Mouse (Mus musculus) hindbrain, postnatal 0 days (tissue): ENCODE measurements at regions not wholly inside any gene's neighbourhood (a gene's known extent, or its start where the extent isn't known, plus 50 kb on each side); places are given as distances from the start of the nearest gene placed in this dataset.

Experiments
- ATAC-seq: fragments of 200-750 bp; cut with Nextera tagmentation; 2 replicates; pipeline ENCODE4 v1.8.0; 2017; ENCODE audit warnings: mild to moderate bottlenecking, moderate TSS enrichment, moderate library complexity
- DNase-seq: peaks from one replicate; pipeline ENCODE4 v3.0.0-alpha.2; 2015; ENCODE audit warnings: low spot score
- H3K27ac ChIP-seq: fragments of 300-500 bp; sonication (generic); 2 replicates; pipeline ENCODE4 v1.5.1; 2014; ENCODE audit warnings: mild to moderate bottlenecking
- H3K27me3 ChIP-seq: fragments of 300-500 bp; sonication (generic); 2 replicates; pipeline ENCODE4 v1.6.1; 2014; ENCODE audit warnings: low read length, mixed read lengths; ENCODE audit not compliant: insufficient read depth
- H3K36me3 ChIP-seq: fragments of 300-500 bp; sonication (generic); 2 replicates; pipeline ENCODE4 v1.6.1; 2014; ENCODE audit warnings: low read length, mixed read lengths; ENCODE audit not compliant: insufficient read depth
- H3K4me1 ChIP-seq: fragments of 300-500 bp; sonication (generic); 2 replicates; pipeline ENCODE4 v1.6.1; 2014; ENCODE audit warnings: antibody characterized with exemption, low read length, mixed read lengths; ENCODE audit not compliant: insufficient read depth
- H3K4me2 ChIP-seq: fragments of 300-500 bp; sonication (generic); 2 replicates; pipeline ENCODE4 v1.6.1; 2014; ENCODE audit warnings: low read depth, mild to moderate bottlenecking, low read length, moderate library complexity, mixed read lengths
- H3K4me3 ChIP-seq: fragments of 300-500 bp; sonication (generic); 2 replicates; pipeline ENCODE4 v1.5.1; 2014; ENCODE audit warnings: low read length
- H3K9ac ChIP-seq: fragments of 300-500 bp; sonication (generic); replicated peaks from 2 replicates; pipeline ENCODE4 v1.6.1; 2014; ENCODE audit warnings: mild to moderate bottlenecking, low read length, moderate library complexity, mixed read lengths
- H3K9me3 ChIP-seq: fragments of 300-500 bp; sonication (generic); 2 replicates; pipeline ENCODE4 v1.6.1; 2016; ENCODE audit warnings: low read length, mixed read lengths
- CTCF ChIP-seq: IDR thresholded peaks from 2 replicates; pipeline ENCODE4 v1.5.1; 2016; ENCODE audit warnings: antibody characterized with exemption, control low read depth, low read depth
- WGBS: fragments of 180-500 bp; shearing (Covaris S2); extraction: QIAGEN DNeasy Blood & Tissue Kit; methylation state at CpG from one replicate; pipeline ENCODE4 v1.1.7; 2014; 5-methylcytosine and 5-hydroxymethylcytosine counted together

DNA sequence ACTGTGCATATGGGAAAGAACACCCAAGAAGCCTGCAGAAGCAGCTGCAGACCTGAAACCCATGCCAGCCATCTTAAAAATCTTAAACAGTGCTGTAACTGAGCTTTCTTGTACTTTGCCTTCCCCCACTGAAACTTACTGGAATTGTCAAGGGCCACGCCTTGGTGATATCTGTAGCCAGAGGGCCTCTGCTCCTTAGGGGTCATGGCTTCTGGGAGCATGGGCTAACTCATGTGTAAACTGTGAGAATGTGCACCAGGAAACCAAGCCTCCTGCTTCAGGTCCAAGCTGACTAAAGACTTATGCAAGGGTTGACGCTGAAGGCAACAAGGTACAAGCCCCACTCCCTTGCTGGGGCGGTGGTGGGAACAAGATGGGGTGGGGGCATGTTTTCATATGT, 73.8 kb upstream of the Hes1 start:
- H3K27me3 ChIP-seq, result no peaks in the 10 kb centered on the region
- ATAC-seq (no peak), DNase-seq (no peak)
- H3K4me1 ChIP-seq, result no peaks in the 10 kb centered on the region
- 92% methylated on average over 3 of the region's 3 CpGs for WGBS
- no peak overlapping the region for H3K4me2 ChIP-seq
- H3K36me3 ChIP-seq, result no peaks in the 10 kb centered on the region
- no peak overlapping the region for H3K4me3 ChIP-seq
- no peaks in the 10 kb centered on the region for H3K9me3 ChIP-seq
- H3K27ac ChIP-seq, result no peak overlapping the region
- no peak for TF ChIP-seq CTCF
- H3K9ac ChIP-seq, result no peak overlapping the region

DNA sequence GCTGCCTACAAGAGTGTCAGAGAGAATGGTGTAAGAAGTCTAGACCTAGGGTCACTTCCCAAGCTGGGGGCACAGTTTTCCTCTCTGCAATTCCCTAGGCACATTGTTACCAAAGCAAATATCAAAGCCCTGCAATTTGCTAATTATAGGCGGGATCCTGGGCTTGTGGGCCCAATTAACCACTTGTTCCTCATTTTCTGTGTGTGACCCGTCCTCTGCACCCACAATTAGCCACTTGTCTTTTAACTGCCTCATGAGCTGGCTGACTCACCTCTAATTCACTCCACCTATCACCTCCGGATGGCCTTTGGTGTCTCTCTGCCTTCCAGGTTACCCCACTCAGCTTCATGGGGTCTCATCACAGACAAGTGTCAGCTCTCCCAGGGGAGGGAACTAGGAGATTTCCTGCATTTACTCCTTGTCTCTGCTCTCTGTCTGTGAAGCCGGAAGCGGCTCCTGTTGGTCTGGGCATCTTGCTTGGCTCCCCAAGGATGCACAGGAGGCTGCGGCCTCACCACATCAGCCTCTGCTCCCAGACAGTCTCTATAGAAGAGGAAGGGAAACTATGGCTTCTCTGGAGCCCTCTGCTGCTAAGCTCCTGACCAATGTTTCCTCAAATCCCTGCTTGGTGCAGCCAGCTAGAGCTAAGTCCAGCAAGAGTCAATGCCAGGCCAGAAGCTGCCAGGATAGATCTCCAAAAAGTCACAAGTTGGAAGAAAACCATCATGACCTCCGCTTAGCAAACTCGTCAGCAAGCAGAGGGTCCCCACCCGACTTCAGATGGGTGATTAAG, 73.2 kb upstream of the Hes1 start:
- no peak for ATAC-seq
- no peak for DNase-seq
- WGBS, result 87% methylated on average over 9 of the region's 9 CpGs

DNA sequence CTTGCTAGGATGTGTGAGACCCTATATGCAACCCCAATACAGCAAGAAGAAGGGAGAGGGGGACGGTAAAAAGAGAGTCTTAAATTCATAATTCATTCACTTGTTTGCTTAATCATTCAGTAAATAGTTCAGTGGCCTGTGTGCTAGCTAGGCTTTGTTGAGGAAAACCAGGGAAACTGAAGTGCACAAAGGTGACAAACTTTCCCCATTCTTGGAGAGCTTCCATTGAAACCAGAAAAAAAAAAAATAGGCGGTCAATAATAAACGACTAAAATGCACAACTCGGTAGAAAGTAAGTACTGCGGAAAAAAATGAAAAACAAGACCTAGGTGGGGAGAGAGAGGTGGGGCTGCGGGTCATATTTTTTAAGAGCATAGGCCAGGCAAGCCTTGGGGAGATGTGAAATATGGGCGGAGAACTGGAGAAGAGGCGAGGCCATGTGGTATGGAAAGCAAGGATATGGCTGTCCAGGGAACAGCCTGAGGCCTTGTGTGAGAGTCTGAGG, 72.3 kb upstream of the Hes1 start:
- peaks cover 4% of the 10 kb centered on the region; the same call in 1 of the 2 replicates for H3K4me1 ChIP-seq
- no peak overlapping the region for H3K9ac ChIP-seq
- no peak for TF ChIP-seq CTCF
- no peaks in the 10 kb centered on the region for H3K9me3 ChIP-seq
- no peak overlapping the region for H3K4me2 ChIP-seq
- no peak for ATAC-seq
- H3K36me3 ChIP-seq, result no peaks in the 10 kb centered on the region
- H3K27ac ChIP-seq, result no peak overlapping the region
- no peaks in the 10 kb centered on the region for H3K27me3 ChIP-seq
- no peak for DNase-seq
- no peak overlapping the region for H3K4me3 ChIP-seq
- 90% methylated on average over 8 of the region's 8 CpGs for WGBS

More for the DNA sequence above, 73.2 kb upstream of the Hes1 start:
- no peak overlapping the region for H3K27ac ChIP-seq
- H3K27me3 ChIP-seq, result no peaks in the 10 kb centered on the region
- no peak overlapping the region for H3K4me2 ChIP-seq
- no peak overlapping the region for H3K4me3 ChIP-seq
- no peaks in the 10 kb centered on the region for H3K9me3 ChIP-seq
- H3K9ac ChIP-seq, result no peak overlapping the region
- H3K4me1 ChIP-seq, result peaks cover 1% of the 10 kb centered on the region; the same call in 1 of the 2 replicates
- no peak for TF ChIP-seq CTCF
- no peaks in the 10 kb centered on the region for H3K36me3 ChIP-seq

DNA sequence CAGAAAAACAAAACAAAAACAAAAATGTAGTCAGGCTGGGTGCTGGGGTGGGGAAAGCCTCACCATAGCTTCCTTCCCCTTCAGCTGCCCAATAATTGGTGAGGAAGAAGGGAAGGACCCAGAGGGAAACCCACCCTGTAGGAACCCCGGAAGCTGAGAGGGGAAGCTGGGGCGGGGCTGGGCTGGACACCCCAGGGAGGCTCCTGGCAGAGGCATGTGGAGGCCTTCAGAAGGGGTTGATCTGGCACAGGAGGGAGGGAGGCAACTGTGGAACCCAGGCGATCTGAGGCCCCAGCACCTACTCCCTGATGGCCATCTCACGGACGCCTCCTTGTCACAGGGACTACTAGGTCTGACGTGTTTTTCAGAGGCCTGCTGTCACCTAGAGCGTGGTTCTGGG, 71.1 kb upstream of the Hes1 start:
- H3K4me2 ChIP-seq, result no peak overlapping the region
- ATAC-seq, result no peak
- H3K4me1 ChIP-seq, result peaks cover 4% of the 10 kb centered on the region; the same call in 1 of the 2 replicates
- no peak overlapping the region for H3K27ac ChIP-seq
- WGBS, result 74% methylated on average over 7 of the region's 7 CpGs
- H3K27me3 ChIP-seq, result no peaks in the 10 kb centered on the region
- no peaks in the 10 kb centered on the region for H3K36me3 ChIP-seq
- H3K9ac ChIP-seq, result no peak overlapping the region
- H3K9me3 ChIP-seq, result no peaks in the 10 kb centered on the region
- no peak for TF ChIP-seq CTCF
- DNase-seq, result no peak
- H3K4me3 ChIP-seq, result no peak overlapping the region

DNA sequence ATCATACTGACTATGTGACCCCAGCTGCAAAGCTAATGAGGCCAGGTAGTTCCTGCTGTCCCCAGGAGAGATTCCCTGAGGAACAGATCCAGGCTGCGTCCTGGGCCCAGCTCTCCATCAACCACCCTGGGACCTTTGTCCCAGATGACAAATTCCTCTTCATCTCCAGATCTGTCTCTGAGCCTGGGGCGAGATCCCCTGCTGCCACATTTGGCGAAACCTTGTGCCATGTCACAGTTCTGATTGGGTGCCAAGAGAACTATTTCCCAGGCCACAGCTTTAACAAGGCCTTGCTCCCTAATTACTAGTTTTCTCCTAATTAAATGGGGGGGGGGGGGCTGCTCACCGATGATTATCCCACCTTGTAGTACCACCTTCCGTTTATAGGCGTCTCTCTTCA, 70.6 kb upstream of the Hes1 start:
- Histone ChIP-seq H3K27me3 (no peaks in the 10 kb centered on the region), H3K9ac (no peak overlapping the region), H3K4me1 (peaks cover 4% of the 10 kb centered on the region; the same call in 1 of the 2 replicates), H3K36me3 (no peaks in the 10 kb centered on the region), H3K9me3 (no peaks in the 10 kb centered on the region), H3K4me2 (no peak overlapping the region), H3K4me3 (no peak overlapping the region), H3K27ac (no peak overlapping the region)
- DNase-seq, result no peak
- TF ChIP-seq CTCF, result no peak
- WGBS, result 52% methylated on average over 6 of the region's 6 CpGs
- ATAC-seq, result no peak

DNA sequence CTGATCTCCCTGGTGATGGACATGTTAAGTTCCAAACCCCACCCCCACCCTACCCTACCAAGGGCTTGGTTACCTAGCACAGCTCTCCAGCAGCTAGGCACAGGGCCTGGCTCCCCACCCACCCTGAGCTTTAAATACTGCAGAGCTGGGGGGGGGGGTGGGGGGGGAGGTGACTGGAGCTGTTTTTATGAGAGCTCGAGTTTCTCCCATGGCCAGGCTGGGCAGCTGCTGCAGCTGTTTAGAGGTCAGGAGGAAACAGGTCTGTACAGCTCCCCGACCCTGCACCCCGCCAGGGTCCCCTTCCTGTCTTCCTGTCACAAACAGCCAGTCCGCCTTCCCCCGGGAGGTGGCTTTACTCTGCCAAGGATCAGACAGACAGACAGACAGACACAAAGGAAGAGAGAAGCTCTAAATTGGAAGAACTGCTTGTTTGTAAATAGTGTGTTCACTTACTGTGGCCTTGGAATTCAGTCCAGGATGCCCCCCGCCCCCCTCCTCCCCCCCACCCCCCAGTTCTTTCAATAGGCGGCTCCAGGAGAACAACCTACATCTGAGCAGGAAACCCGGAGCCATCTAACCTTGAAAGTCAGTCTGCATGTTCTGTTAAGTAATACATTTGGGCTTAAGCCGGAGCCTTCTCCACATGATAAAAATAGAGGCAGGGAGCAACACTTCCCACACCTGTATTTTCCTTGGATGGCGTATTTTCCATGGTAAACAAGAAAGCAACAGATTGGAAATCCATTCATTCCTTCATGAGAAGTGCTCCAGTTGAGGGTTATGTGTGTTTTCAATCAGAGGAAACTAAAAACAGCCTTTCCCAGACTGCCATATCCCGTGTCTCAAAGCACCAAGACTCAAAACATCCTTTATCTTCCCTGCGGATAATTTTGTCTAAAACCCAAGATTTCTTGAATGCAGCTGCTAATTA, 67.8 kb upstream of the Hes1 start:
- no peak for DNase-seq
- H3K4me2 ChIP-seq, result no peak overlapping the region
- no peak for TF ChIP-seq CTCF
- H3K9me3 ChIP-seq, result no peaks in the 10 kb centered on the region
- H3K27ac ChIP-seq, result no peak overlapping the region
- 46% methylated on average over 12 of the region's 12 CpGs for WGBS
- H3K4me3 ChIP-seq, result no peak overlapping the region
- no peaks in the 10 kb centered on the region for H3K36me3 ChIP-seq
- H3K4me1 ChIP-seq, result peaks cover 4% of the 10 kb centered on the region; the same call in 1 of the 2 replicates
- H3K27me3 ChIP-seq, result no peaks in the 10 kb centered on the region
- ATAC-seq, result no peak
- no peak overlapping the region for H3K9ac ChIP-seq
